Comparison of ENCODE assay signal across 11 mouse cellular contexts in genomic region chr19:4874613-4875012, GRCm38 (mm10). TPM values are rescaled to one million over a fixed set of nuclear protein-coding genes. Genes with fewer than 3 reads are reported as not detected.
DNase-seq lines count a peak whose midpoint lies in the region; TF ChIP-seq lines count a peak whose summit lies in the region.
"Not testable (repeated sequence)": the region's sequence is repeated elsewhere in the genome, so short reads cannot be mapped to it uniquely, and the experiment has no call there.
"Had no signal": no experiment of that assay in that cellular context is flagged by ENCODE, and none has a peak within 500 bp of the region (broad histone marks: within the 10 kb centered on the region; RNA-seq: fewer than 3 reads in every experiment).

No protein-coding gene starts in this region.

- H3K4me2 ChIP-seq in myocyte (ENCODE audit: low read depth), result peak overlapping the region; percentile 18

- H3K27me3 ChIP-seq in kidney, adult 2 months (replicated peaks; ENCODE audit: control insufficient read depth, insufficient read depth, low read length); myocyte (ENCODE audit: control insufficient read depth, insufficient read depth, insufficient read length): not testable (repeated sequence)

- TF ChIP-seq CTCF in gastrocnemius, adult 2 months (IDR thresholded peaks at IDR 0.05); kidney, adult 2 months (conservative IDR thresholded peaks at IDR 0.05; ENCODE audit: insufficient read depth, insufficient read length, low read depth, low read length): not testable (repeated sequence)

- H3K27ac ChIP-seq in gastrocnemius, adult 2 months, result peak overlapping the region; percentile 96
- not testable (repeated sequence) for H3K27ac ChIP-seq in kidney, adult 2 months (ENCODE audit: insufficient read depth, low read depth, low read length)

- peak overlapping the region; percentile 95 for H3K4me3 ChIP-seq in gastrocnemius, adult 2 months
- H3K4me3 ChIP-seq in kidney, adult 2 months (ENCODE audit: insufficient read depth, low read depth, low read length); myocyte: not testable (repeated sequence)

- not testable (repeated sequence) for H3ac ChIP-seq in myocyte (ENCODE audit: control insufficient read depth, insufficient read length)

- not testable (repeated sequence) for H3K79me2 ChIP-seq in myocyte (ENCODE audit: control insufficient read depth, insufficient read depth)

- TF ChIP-seq POLR2A in kidney, adult 2 months (IDR thresholded peaks at IDR 0.05; ENCODE audit: low read depth, low read length); myocyte (IDR thresholded peaks at IDR 0.05; ENCODE audit: insufficient read length, low read depth): not testable (repeated sequence)

- H3K4me1 ChIP-seq in kidney, adult 2 months (ENCODE audit: control insufficient read depth, insufficient read depth, low read length), result not testable (repeated sequence)

- DNase-seq in ES-CJ7 (ENCODE audit: low read depth, low spot score) (peak; percentile 54), ZHBTc4 (ENCODE audit: low read depth, low spot score) (peak; percentile 51)
- not testable (repeated sequence) for DNase-seq in gastrocnemius, adult 2 months
- DNase-seq in kidney, adult 2 months, result peak; percentile 12
- DNase-seq in skeletal muscle tissue, adult 2 months (ENCODE audit: low read depth, low spot score), result peak; percentile 73

- not testable (repeated sequence) for H3K36me3 ChIP-seq in kidney, adult 2 months (ENCODE audit: control insufficient read depth, insufficient read depth, low read length); myocyte (ENCODE audit: control insufficient read depth, insufficient read depth)

- 93% methylated on average over 1 of the region's 1 CpGs for WGBS in kidney, adult 2 months

- intact Hi-C loops in gastrocnemius, adult 2 months (cut with DNase I), result not testable (repeated sequence)

RNA-seq across cellular contexts. Expression of gene Actn3, which starts 3.1 kb away (rescaled TPM):
- total RNA-seq in gastrocnemius, adult 2 months (2021), result over 10,000 TPM in 1 of 2 experiments, 1,000 to 10,000 TPM in 1; 5,071 to 10,315 TPM
- 0.61 and 13.4 TPM in 2 replicates for polyA plus RNA-seq in kidney, adult 2 months (2012; rRNA removed)
- 418 TPM for polyA plus RNA-seq in myocyte (2012; fragmentation: generic; extraction: Trizol)
- polyA plus RNA-seq: activated CD4-positive, CD25-positive, alpha-beta regulatory T cell, adult 4 months; CD4-positive, CD25-positive, alpha-beta regulatory T cell, adult 4 months had no signal

RNA-seq across cellular contexts. Expression of gene Zdhhc24, which starts 3.9 kb away (rescaled TPM):
- 1 to 10 TPM; 2.0 to 2.6 TPM for total RNA-seq in gastrocnemius, adult 2 months (2021)
- polyA plus RNA-seq in kidney, adult 2 months (2012; rRNA removed), result 19.8 and 26.9 TPM in 2 replicates
- polyA plus RNA-seq in myocyte (2012; fragmentation: generic; extraction: Trizol), result 9.3 TPM

RNA-seq across cellular contexts. Expression of gene Ctsf, which starts 19.7 kb away (rescaled TPM):
- total RNA-seq in gastrocnemius, adult 2 months (2021), result 10 to 100 TPM; 24.8 to 41.9 TPM
- polyA plus RNA-seq in kidney, adult 2 months (2012; rRNA removed), result 150 and 249 TPM in 2 replicates
- polyA plus RNA-seq in myocyte (2012; fragmentation: generic; extraction: Trizol), result 6.6 TPM
- total RNA-seq: CH12.LX, MEL had no signal

RNA-seq across cellular contexts. Expression of gene Bbs1, which starts 31.8 kb away (rescaled TPM):
- 1 to 10 TPM; 1.5 to 2.1 TPM for total RNA-seq in gastrocnemius, adult 2 months (2021)
- polyA plus RNA-seq in kidney, adult 2 months (2012; rRNA removed), result 10.4 and 10.6 TPM in 2 replicates
- 3.6 TPM for polyA plus RNA-seq in myocyte (2012; fragmentation: generic; extraction: Trizol)

RNA-seq across cellular contexts. Expression of gene Ccdc87, which starts 35.4 kb away (rescaled TPM):
- not detected for total RNA-seq in gastrocnemius, adult 2 months (2021)
- polyA plus RNA-seq in kidney, adult 2 months (2012; rRNA removed), result 0.08 and 0.15 TPM in 2 replicates
- 0.04 TPM for polyA plus RNA-seq in myocyte (2012; fragmentation: generic; extraction: Trizol)
- total RNA-seq: CH12.LX had no signal
- polyA plus RNA-seq: activated CD4-positive, CD25-positive, alpha-beta regulatory T cell, adult 4 months; CD4-positive, CD25-positive, alpha-beta regulatory T cell, adult 4 months; G1E had no signal

Comparison
In these comparisons a context has a peak if more than half of its experiments do, and no peak if none do; other contexts are left out.
1. RNA of gene Actn3, which starts 3.1 kb away (polyA plus RNA-seq): 418 TPM in myocyte (single experiment); 0.61 to 13.4 TPM in kidney, adult 2 months; every median in the first group is over 10 times any median in the second.
2. RNA of gene Ctsf, which starts 19.7 kb away (polyA plus RNA-seq): 150 to 249 TPM in kidney, adult 2 months; 6.6 TPM in myocyte (single experiment); every median in the first group is over 10 times any median in the second.